Mouse (Mus musculus) MEL (cell line): ENCODE results near the gene Trarg1.

ENCODE experiments used
- ELF1 ChIP-seq: IDR thresholded peaks from 2 replicates; pipeline ENCODE4 v1.6.1; 2014; ENCODE audit warnings: low read depth, mild to moderate bottlenecking, inconsistent platforms, low read length, improper control_type of control experiment, moderate library complexity
- SMC3 ChIP-seq: IDR thresholded peaks from 2 replicates; pipeline ENCODE4 v1.6.1; 2011; ENCODE audit warnings: low read depth, low read length, improper control_type of control experiment

DNA sequence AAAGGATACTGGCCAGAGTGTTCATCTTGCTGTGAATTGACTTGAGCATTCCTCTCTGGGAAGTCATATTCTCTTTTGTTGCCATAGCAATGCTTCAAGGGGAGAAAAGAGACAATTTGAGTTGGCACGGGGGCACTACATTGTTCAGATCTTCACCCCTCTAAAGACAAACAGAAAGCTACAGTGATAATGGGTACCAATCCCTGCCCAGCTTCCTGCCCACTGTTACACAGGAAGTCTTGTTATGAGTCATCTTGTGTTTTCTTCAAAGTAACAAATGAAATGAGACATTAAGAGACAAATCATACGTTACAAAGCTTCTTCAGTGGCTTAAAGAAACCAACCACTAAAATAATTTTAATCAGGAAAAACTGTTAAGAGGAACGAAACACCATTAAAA lies 55.0 kb downstream of the Trarg1 start:
- TF ChIP-seq ELF1 (no peak), SMC3 (no peak)
